Mouse (Mus musculus): ENCODE data around the gene Nudt19.
A peak's percentile ranks its signal among the peaks of the same experiment; 100 is the strongest.
"Not testable (repeated sequence)": the region's sequence is repeated elsewhere in the genome, so short reads cannot be mapped to it uniquely, and the experiment has no call there.

Nudt19 gene

DNA sequence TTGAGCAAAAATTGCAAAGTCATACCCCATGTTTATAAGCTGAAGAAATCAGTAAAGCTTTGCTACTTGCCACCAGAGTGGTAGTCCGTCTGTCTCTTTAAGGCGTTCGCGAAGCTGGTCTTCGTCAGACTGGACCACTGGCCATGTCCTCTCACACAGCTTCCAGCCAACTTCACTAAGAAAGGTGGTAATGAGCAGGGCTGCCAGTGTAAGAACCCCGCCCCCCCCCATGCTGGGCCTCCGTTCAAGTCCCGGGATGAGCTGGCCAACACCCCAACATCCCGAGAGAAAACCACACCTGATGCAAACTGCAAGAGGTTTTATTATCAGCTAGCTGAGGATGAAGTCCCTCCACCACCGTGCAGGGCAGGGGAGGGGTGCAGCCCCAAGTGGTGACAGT is 8.8 kb upstream of the Nudt19 start:
- not testable (repeated sequence) for DNase-seq

- DNase-seq, result no peak
Measured at GRCm38 (mm10) chr7:35564067-35564865, 8.2 kb upstream of the Nudt19 start.

DNA sequence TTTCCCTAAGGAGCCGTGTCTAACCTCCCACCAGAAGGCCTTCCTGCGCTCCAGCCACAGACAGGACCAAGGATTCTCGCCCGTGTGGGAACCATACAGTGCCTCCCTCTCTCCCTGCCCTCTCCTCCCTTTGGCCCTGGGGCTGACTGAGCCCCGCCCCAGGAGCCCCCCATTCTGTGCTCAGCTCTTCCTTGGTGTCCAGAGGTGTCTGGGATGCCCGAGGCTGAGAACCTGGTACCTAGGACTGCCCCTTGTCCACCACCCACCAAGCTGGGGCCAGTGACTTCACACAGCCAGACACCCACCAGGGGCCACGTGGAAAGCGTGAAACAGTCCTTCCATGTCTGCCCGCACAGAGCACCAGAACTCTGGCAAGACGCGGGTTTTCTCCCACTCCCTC is 7.0 kb upstream of the Nudt19 start:
- DNase-seq, result no peak

DNA sequence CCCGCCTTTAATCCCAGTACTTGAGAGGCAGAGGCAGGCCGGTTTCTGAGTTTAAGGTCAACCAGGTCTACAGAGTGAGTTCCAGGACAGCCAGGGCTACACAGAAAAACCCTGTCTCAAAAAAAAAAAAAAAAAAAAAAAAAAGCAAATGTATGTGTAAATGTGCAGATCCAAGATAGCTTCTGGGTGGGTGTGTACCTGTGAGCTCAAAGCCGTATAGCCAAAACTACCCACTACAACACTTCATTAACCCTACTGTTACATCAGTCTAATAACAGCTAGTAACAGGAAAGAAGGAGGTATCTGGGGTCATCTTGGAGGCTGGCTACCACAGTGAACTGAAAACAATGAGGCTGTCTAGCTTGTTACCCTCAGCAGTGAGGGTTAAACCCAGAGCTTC is 3.7 kb upstream of the Nudt19 start:
- DNase-seq, result no peak

DNA sequence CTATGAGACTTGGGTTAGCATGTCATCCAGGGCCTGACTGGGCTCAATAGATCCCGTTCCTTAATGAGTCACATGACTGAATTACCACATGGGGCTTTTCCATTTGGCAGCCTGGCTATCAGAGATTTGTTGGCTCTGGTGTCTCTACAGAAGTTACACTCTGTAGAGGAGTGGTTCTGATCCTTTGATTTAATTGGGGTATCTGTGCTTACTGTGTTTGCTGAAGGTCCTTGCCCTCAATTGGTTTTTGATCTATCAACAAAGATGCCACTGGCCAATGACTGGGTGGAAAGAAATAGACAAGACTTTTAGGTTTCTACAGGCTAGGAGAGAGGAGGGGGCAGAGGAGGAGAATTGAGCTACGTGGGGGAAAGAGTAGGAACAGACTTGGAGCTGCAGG is 2.6 kb upstream of the Nudt19 start:
- DNase-seq, result no peak

DNA sequence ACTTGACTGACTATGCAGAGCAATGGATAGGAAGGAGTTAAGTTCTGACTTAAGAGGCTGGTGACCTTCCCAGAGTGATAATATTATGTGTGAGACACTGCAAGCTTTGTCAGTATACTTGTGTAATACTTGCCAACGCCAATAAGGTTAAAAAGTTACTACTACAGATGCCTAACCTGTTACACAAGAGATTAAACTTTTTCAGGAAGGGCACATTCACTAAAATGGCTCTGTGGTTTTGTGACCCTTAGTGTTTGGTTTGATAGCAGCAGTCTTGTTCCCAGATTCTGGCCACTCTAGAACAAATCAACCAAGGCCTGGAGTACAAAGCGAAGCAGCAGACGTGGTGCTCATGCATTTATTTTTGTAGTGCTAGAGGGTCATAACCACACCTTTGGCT is 1.5 kb upstream of the Nudt19 start:
- no peak for DNase-seq

DNA sequence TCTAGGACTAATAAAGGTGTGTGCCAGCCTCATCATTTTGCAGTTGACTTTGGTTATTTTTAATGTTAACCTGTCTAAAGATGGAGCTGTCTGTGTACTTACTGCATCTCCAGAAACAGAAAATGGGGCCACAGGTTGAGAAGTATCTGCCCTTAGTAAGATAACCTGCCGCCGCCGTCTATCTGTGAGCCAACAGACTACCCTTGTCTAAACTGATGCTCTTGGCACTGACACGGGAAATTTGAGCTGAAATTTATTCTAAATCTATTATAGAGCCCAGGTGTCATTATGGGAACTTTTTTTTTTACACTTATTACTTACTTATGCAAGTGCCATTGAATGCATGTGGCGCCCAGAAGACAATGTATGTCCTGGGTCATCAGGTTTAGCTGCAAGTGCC is 801 bp upstream of the Nudt19 start:
- no peak for DNase-seq

DNA sequence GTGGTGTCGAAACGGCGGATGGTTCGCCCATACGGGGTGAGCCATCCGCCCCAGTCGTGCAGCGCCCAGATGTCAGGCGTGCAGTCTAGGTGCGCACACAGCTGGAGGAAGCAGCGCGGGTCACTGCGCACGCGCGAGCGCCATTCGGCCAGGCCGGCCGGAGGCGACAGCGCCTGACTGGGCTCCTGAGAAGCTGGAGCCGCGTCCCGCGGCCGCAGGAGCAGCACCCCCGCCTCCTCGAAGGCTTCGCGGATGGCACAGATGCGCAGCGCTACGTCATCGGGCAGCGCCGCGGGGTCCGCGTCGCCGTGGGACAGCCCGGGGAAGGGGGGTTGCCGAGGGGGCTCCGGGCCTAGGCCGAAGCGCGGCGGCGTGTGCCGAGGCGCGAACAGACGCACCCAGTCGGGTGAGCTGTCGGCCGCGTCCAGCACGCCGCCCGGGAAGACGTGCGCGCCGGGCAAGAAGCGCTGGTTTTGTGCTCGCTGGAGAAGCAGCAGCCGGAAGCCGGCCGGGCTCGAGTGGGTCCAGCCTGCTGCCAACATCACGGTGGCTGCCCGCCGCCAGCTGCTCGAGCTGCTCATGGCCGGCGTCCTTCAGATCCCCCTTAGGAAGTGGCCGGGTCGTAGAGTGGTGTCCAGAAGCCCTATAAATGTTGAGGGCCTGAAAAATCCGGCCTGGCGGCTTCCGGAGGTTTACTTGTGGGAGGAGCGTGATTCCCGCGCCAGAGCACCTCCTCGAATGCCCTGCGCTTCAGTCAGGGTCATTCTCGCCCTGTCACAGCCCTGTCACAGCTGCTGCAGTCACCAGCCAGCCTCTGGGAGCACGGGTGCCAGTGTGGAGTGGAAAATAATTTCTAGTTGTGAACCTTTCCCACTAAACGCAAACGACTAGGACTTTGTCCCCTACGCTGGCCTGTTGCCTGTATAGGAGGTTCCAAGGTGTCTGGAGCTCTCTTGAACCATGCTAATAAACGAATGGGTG is 590 bp downstream of the Nudt19 start:
- DNase-seq, result peak; percentile 82 to 85

DNA sequence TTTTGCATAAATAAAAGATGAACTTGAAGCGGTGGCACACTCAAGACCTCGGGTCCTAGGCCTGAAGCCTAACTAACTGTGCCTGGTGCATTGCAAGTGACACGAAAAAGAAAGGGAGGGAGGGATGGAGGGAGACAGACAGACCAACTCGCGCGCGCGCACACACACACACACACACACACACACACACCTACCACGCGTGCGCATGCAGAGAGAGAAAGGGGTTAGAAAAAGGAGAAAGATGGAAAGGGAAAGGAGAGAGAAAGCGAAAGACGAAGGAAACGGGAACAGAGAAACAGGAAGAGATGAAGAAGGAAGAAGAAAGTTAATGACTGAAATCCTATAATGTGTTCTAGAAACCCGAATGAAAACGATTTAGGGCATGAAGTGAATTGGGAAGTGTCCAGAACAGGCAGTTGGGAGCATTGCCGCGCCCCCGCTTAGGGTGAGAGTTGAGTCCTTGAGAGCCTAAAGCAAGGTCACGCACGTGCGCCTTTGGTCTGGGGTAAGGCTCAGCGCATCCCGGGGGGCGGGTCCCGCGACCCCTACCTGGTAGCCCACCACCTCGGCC is 1.4 kb downstream of the Nudt19 start:
- peak; percentile 18 to 34 for DNase-seq

- DNase-seq, result peak; percentile 30 to 34
Measured at GRCm38 (mm10) chr7:35553751-35554604, 2.1 kb downstream of the Nudt19 start.

- peak; percentile 45 to 48 for DNase-seq
Measured at GRCm38 (mm10) chr7:35545881-35546280, 10.2 kb downstream of the Nudt19 start.

DNA sequence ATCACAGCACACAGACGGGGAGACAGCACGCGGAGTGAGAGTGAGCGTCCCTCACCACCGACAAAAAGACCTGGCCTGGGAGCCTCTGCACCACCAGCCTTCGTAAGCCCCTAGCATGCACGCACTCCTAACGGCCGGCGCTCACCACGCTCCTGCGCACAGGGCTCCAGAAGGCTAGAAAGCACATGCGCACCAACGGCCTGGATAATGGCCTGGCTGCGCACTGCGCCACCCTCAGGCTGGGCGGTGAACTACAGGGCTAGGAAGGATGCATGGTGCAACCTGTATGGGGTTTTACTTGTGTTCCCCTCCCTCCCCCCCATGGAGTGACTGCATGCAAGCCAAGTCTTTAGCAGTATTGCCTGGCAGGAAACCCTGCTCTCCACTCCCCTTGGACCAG is 18.5 kb downstream of the Nudt19 start, which contains the start of gene Tdrd12:
Gene Tdrd12, minus strand, starts transcription at position 184 of the 400 bp plus-strand sequence.
- DNase-seq, result no peak

DNA sequence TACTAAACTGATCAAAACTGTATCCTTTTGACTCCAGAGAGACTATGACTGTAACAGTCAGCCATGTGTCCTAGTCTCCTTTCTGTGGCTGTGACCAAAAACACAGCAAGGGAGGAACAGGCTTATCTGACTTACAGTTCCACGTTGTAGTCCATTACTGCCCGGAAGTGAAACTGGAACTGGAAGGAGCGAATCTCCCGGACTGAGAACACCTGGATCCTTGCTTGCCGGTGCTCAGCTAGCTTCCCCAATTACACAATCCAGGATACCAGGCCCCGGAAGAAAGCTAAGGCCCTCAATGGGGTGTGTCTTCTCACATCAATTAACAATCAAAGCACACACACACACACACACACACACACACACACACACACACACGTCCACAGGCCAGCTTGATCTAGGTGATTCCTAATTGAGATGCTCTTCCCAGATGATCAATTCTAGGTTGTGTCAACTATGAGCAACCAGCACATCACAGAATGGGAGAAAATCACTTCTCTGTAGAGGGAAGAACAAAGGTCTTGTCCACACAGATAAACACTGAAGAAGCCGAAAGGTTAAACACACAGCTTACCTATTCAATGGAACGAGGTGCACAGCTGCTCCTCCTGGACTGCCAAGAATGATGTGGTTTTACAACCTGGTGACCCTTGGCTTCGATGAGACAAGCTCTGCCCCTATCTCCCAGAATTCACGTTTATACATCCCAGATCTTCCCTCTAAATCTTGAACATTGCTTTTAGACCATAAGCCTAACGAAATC is 20.2 kb downstream of the Nudt19 start:
- DNase-seq, result no peak

- not testable (repeated sequence) for DNase-seq
Measured at GRCm38 (mm10) chr7:35530544-35530943, 25.6 kb downstream of the Nudt19 start.

DNA sequence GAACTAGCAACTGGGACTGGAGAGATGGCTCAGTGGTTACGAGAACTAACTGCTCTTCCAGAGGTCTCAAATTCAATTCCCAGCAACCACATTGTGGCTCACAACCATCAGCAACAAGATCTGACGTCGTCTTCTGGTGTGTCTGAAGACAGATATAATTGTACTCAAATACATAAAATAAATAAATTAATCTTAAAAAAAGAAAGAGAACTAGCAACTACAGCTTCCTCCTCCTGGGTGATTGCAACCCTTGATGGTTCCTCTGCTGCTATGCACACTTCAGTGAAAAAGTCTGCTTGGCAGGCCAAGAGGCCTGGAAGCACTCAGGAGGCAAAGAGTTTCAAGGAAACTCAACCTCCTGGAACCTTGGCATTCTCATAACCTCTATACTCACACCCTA is 26.1 kb downstream of the Nudt19 start:
- DNase-seq, result no peak

GRCm38 (mm10) chr7:35526795-35527194 is 29.3 kb downstream of the Nudt19 start:
- no peak for DNase-seq

GRCm38 (mm10) chr7:35501995-35502394 is 54.1 kb downstream of the Nudt19 start:
- no peak for DNase-seq

GRCm38 (mm10) chr7:35497516-35497915 is 58.6 kb downstream of the Nudt19 start:
- DNase-seq, result no peak

Data from thymus, postnatal 36 days (tissue).